Mouse (Mus musculus): ENCODE measurements around the gene Gm7030. TPM values are rescaled to one million over a fixed set of nuclear protein-coding genes. Genes with fewer than 3 reads are reported as not detected.
"Not testable (repeated sequence)": the region's sequence is repeated elsewhere in the genome, so short reads cannot be mapped to it uniquely, and the experiment has no call there.

The Gm7030 gene
- polyA plus RNA-seq, 1 experiment: 0.08 TPM

GRCm38 (mm10) chr17:36131516-36132265 is 2.5 kb upstream of the Gm7030 start:
- Histone ChIP-seq H3K36me3 (ENCODE audit: control insufficient read depth) (no peaks in the 10 kb centered on the region), H3K4me1 (ENCODE audit: control insufficient read depth) (no peaks in the 10 kb centered on the region), H3K4me3 (replicated peaks) (no peak overlapping the region), H3K9me3 (ENCODE audit: control insufficient read depth, low read length) (no peaks in the 10 kb centered on the region), H3K27me3 (ENCODE audit: control insufficient read depth) (no peaks in the 10 kb centered on the region)
- TF ChIP-seq GATA1 (IDR thresholded peaks at IDR 0.05; ENCODE audit: low read length): no peak
- TF ChIP-seq TAL1 (IDR thresholded peaks at IDR 0.05; ENCODE audit: low read length): no peak

- not testable (repeated sequence) for H3K27me3 ChIP-seq (ENCODE audit: control insufficient read depth); H3K36me3 ChIP-seq (ENCODE audit: control insufficient read depth); H3K4me1 ChIP-seq (ENCODE audit: control insufficient read depth); H3K9me3 ChIP-seq (ENCODE audit: control insufficient read depth, low read length); H3K4me3 ChIP-seq (replicated peaks)
Observed at GRCm38 (mm10) chr17:36128525-36128924, 700 bp downstream of the Gm7030 start.

GRCm38 (mm10) chr17:36124111-36124510 is 5.1 kb downstream of the Gm7030 start:
- H3K4me3 ChIP-seq (replicated peaks); H3K36me3 ChIP-seq (ENCODE audit: control insufficient read depth); H3K4me1 ChIP-seq (ENCODE audit: control insufficient read depth); H3K9me3 ChIP-seq (ENCODE audit: control insufficient read depth, low read length); H3K27me3 ChIP-seq (ENCODE audit: control insufficient read depth): not testable (repeated sequence)

GRCm38 (mm10) chr17:36121352-36122020 is 7.7 kb downstream of the Gm7030 start, which contains the start of gene Gm19684:
TSS of gene Gm19684 (plus strand) at chr17:36121678.
- H3K9me3 ChIP-seq (ENCODE audit: control insufficient read depth, low read length); H3K36me3 ChIP-seq (ENCODE audit: control insufficient read depth); H3K4me1 ChIP-seq (ENCODE audit: control insufficient read depth); H3K27me3 ChIP-seq (ENCODE audit: control insufficient read depth): not testable (repeated sequence)
- H3K4me3 ChIP-seq (replicated peaks): peak within 1 kb of the TSS; percentile 44

- H3K9me3 ChIP-seq (ENCODE audit: control insufficient read depth, low read length); H3K4me3 ChIP-seq (replicated peaks); H3K27me3 ChIP-seq (ENCODE audit: control insufficient read depth); H3K36me3 ChIP-seq (ENCODE audit: control insufficient read depth); H3K4me1 ChIP-seq (ENCODE audit: control insufficient read depth): not testable (repeated sequence)
Observed at GRCm38 (mm10) chr17:36120839-36121238, 8.4 kb downstream of the Gm7030 start.

- H3K4me1 ChIP-seq (ENCODE audit: control insufficient read depth); H3K36me3 ChIP-seq (ENCODE audit: control insufficient read depth); H3K4me3 ChIP-seq (replicated peaks); H3K27me3 ChIP-seq (ENCODE audit: control insufficient read depth); H3K9me3 ChIP-seq (ENCODE audit: control insufficient read depth, low read length): not testable (repeated sequence)
Observed at GRCm38 (mm10) chr17:36116545-36116944, 12.7 kb downstream of the Gm7030 start.

DNA sequence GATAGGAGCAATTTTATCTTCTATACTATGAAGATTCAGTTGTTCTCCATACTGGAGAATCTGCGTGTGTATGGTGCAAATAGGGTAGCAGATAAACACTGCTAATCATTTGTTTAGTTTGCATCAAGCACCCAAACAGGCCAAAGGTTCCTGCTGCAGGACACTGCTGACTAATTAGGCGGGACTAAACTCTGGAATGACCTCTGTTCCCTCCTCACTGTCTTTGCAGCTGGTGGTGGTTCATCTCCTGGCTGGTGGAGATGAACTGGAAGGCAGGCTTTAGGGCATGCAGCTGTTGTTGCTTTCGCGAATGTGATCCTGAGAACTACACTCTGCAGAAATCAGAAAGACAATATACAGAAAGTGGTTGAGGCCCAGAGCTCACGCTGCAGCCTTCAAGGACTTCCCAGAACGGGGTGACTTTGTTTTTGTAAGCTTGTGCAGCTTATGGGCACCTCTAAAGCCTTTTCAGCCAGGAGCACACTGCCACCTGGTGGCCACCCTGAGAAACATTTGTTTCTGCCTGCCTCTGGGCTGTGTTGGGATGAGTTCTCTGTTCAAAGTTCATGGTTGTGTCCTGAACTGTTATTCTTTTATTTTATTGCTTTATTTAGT is 15.1 kb downstream of the Gm7030 start:
- H3K4me3 ChIP-seq (replicated peaks); H3K27me3 ChIP-seq (ENCODE audit: control insufficient read depth); H3K9me3 ChIP-seq (ENCODE audit: control insufficient read depth, low read length); H3K36me3 ChIP-seq (ENCODE audit: control insufficient read depth); H3K4me1 ChIP-seq (ENCODE audit: control insufficient read depth): not testable (repeated sequence)

GRCm38 (mm10) chr17:36111510-36111868 is 17.7 kb downstream of the Gm7030 start:
- H3K4me3 ChIP-seq (replicated peaks): peak overlapping the region; percentile 34
- H3K4me1 ChIP-seq (ENCODE audit: control insufficient read depth); H3K27me3 ChIP-seq (ENCODE audit: control insufficient read depth): not testable (repeated sequence)

GRCm38 (mm10) chr17:36110641-36111509 is 18.4 kb downstream of the Gm7030 start:
- H3K36me3 ChIP-seq (ENCODE audit: control insufficient read depth); H3K27me3 ChIP-seq (ENCODE audit: control insufficient read depth); H3K9me3 ChIP-seq (ENCODE audit: control insufficient read depth, low read length); H3K4me1 ChIP-seq (ENCODE audit: control insufficient read depth): not testable (repeated sequence)
- peak overlapping the region; percentile 60 for H3K4me3 ChIP-seq (replicated peaks)

More at GRCm38 (mm10) chr17:36111510-36111868, 17.7 kb downstream of the Gm7030 start:
- not testable (repeated sequence) for H3K9me3 ChIP-seq (ENCODE audit: control insufficient read depth, low read length); H3K36me3 ChIP-seq (ENCODE audit: control insufficient read depth)

- H3K4me3 ChIP-seq (replicated peaks); H3K36me3 ChIP-seq (ENCODE audit: control insufficient read depth); H3K27me3 ChIP-seq (ENCODE audit: control insufficient read depth); H3K9me3 ChIP-seq (ENCODE audit: control insufficient read depth, low read length); H3K4me1 ChIP-seq (ENCODE audit: control insufficient read depth): not testable (repeated sequence)
Observed at GRCm38 (mm10) chr17:36110129-36110528, 19.1 kb downstream of the Gm7030 start.

GRCm38 (mm10) chr17:36102091-36102490 is 27.1 kb downstream of the Gm7030 start:
- not testable (repeated sequence) for H3K4me1 ChIP-seq (ENCODE audit: control insufficient read depth); H3K4me3 ChIP-seq (replicated peaks); H3K9me3 ChIP-seq (ENCODE audit: control insufficient read depth, low read length); H3K27me3 ChIP-seq (ENCODE audit: control insufficient read depth); H3K36me3 ChIP-seq (ENCODE audit: control insufficient read depth)

DNA sequence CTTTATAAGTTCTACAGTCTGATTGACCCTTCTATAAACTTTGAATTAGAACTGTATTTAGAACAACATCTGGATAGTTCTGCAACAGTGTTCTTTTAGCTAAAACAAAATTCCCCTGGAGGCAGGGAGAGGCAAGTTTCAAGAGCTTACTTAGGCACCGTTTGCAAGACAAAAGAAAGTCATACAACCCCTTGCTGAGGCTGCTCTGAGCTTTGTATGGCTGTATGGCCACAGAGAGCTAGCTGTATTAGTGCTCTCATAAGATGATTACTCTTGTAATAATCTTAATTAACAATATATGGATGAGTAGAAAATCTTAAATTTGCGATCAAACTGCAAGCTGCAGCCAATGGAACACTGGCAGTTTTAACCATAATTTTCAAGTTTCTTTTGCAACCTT is 29.6 kb downstream of the Gm7030 start:
- not testable (repeated sequence) for H3K4me1 ChIP-seq (ENCODE audit: control insufficient read depth); H3K27me3 ChIP-seq (ENCODE audit: control insufficient read depth); H3K4me3 ChIP-seq (replicated peaks); H3K9me3 ChIP-seq (ENCODE audit: control insufficient read depth, low read length); H3K36me3 ChIP-seq (ENCODE audit: control insufficient read depth)

Measured in erythroblast, embryonic 14.5 days (primary cell).